Mouse (Mus musculus) heart, embryonic 12.5 days (tissue): ENCODE results near the gene Ldlrad1. TPM values are rescaled to one million over a fixed set of nuclear protein-coding genes. Genes with fewer than 3 reads are reported as not detected.

Source experiments
- ATAC-seq: fragments of 200-750 bp; cut with Nextera tagmentation; 2 replicates; pipeline ENCODE4 v1.8.0; 2017; ENCODE audit warnings: moderate TSS enrichment, moderate library complexity; ENCODE audit not compliant: insufficient number of reproducible peaks, low FRiP score
- H3K27ac ChIP-seq: fragments of 300-500 bp; sonication (generic); 2 replicates; pipeline ENCODE4 v1.5.1; 2016; ENCODE audit warnings: mild to moderate bottlenecking, moderate library complexity; ENCODE audit not compliant: poor library complexity, severe bottlenecking
- H3K27me3 ChIP-seq: fragments of 300-500 bp; sonication (generic); replicated peaks from 2 replicates; pipeline ENCODE4 v1.6.1; 2016; ENCODE audit warnings: mild to moderate bottlenecking, moderate library complexity
- H3K36me3 ChIP-seq: fragments of 300-500 bp; sonication (generic); 2 replicates; pipeline ENCODE4 v1.6.1; 2016; ENCODE audit warnings: mild to moderate bottlenecking, moderate library complexity
- H3K4me1 ChIP-seq: fragments of 300-500 bp; sonication (generic); replicated peaks from 2 replicates; pipeline ENCODE4 v1.6.1; 2016; ENCODE audit warnings: mild to moderate bottlenecking
- H3K4me2 ChIP-seq: fragments of 300-500 bp; sonication (generic); 2 replicates; pipeline ENCODE4 v1.6.1; 2016; ENCODE audit warnings: mild to moderate bottlenecking, moderate library complexity
- H3K4me3 ChIP-seq: fragments of 300-500 bp; sonication (generic); 2 replicates; pipeline ENCODE4 v1.5.1; 2016; ENCODE audit warnings: mild to moderate bottlenecking
- H3K9ac ChIP-seq: fragments of 300-500 bp; sonication (generic); 2 replicates; pipeline ENCODE4 v1.6.1; 2016; ENCODE audit warnings: mild to moderate bottlenecking, moderate library complexity
- H3K9me3 ChIP-seq: fragments of 300-500 bp; sonication (generic); replicated peaks from 2 replicates; pipeline ENCODE4 v1.6.1; 2016; ENCODE audit warnings: mild to moderate bottlenecking, moderate library complexity
- WGBS: fragments of 180-500 bp; shearing (Covaris S2); methylation state at CpG from one replicate; pipeline ENCODE4 v1.1.7; 2016; 5-methylcytosine and 5-hydroxymethylcytosine counted together
- polyA plus RNA-seq: library from polyadenylated mRNA; unstranded; fragments of >200 nt; fragmentation: Nextera tagmentation; extraction: Ambion mirVana; gene quantifications from 2 replicates; pipeline ENCODE4 v1.2.1, GENCODE M21; 2016

Gene Ldlrad1
- polyA plus RNA-seq, 1 experiment from 2014 or later, result not detected

DNA sequence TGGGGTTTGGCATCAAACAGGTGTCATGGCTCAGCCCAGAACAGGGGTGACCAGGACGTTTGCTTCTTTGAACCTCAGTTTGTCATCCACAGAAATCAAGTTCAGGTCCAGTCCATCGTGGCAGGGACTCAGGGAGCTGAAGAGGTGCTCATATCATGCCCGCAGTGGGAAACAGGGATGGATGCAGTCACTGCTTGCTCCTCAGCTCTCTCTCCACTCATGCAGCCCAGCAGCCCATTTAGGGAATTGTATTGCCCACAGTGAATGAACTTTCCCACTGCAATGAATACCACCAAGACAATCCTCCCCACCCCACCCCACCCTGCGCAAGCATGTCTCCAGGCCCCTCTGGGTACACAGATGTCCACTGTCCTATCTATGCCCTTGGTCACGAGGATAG is 3.0 kb downstream of the Ldlrad1 start:
- no peak overlapping the region for H3K4me3 ChIP-seq
- no peak for ATAC-seq
- H3K4me1 ChIP-seq, result peaks cover 11% of the 10 kb centered on the region
- H3K27me3 ChIP-seq, result peaks cover 29% of the 10 kb centered on the region
- peaks cover 9% of the 10 kb centered on the region for H3K36me3 ChIP-seq
- WGBS, result 84% methylated on average over 5 of the region's 5 CpGs
- no peaks in the 10 kb centered on the region for H3K9me3 ChIP-seq
- H3K27ac ChIP-seq, result no peak overlapping the region
- H3K4me2 ChIP-seq, result no peak overlapping the region
- H3K9ac ChIP-seq, result no peak overlapping the region

- 64% methylated on average over 12 of the region's 12 CpGs for WGBS
- Histone ChIP-seq H3K4me1 (peaks cover 16% of the 10 kb centered on the region), H3K4me2 (no peak overlapping the region), H3K9me3 (no peaks in the 10 kb centered on the region), H3K27me3 (peaks cover 34% of the 10 kb centered on the region), H3K36me3 (no peaks in the 10 kb centered on the region), H3K27ac (no peak overlapping the region), H3K4me3 (no peak overlapping the region), H3K9ac (no peak overlapping the region)
- ATAC-seq, result no peak
Observed at GRCm38 (mm10) chr4:107213279-107214011, 4.5 kb downstream of the Ldlrad1 start.

DNA sequence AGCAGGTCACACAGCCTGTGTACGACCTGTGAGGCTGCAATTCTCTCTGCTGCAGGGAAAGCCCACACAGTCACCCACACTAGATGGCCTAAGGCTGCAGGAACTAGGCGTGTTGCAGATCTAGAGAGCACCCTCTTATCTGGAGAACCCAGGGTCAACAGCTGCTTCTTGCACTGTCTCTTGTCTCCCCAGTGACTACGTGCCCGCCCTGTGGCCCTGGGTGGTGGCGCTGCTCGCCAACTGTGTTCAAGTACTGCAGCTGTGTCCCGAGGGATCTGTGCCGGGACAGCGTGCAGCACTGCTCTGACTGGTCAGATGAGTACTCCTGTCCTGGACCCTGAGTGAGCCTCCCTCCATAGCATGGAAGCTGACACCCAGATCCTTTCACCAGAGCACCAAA is 8.6 kb downstream of the Ldlrad1 start:
- H3K4me2 ChIP-seq, result no peak overlapping the region
- no peak overlapping the region for H3K4me3 ChIP-seq
- H3K27ac ChIP-seq, result no peak overlapping the region
- no peak overlapping the region for H3K9ac ChIP-seq
- H3K27me3 ChIP-seq, result peaks cover 32% of the 10 kb centered on the region
- no peaks in the 10 kb centered on the region for H3K9me3 ChIP-seq
- ATAC-seq, result no peak; the same call in 1 of the 2 replicates
- no peaks in the 10 kb centered on the region for H3K36me3 ChIP-seq
- WGBS, result 48% methylated on average over 9 of the region's 9 CpGs
- 0 out of 2 replicates have a peak, but pooled peaks cover 5% of the 10 kb centered on the region for H3K4me1 ChIP-seq

- Histone ChIP-seq H3K4me1 (0 out of 2 replicates have a peak, but pooled peaks cover 5% of the 10 kb centered on the region), H3K9ac (no peak overlapping the region), H3K4me3 (no peak overlapping the region), H3K36me3 (no peaks in the 10 kb centered on the region), H3K4me2 (no peak overlapping the region), H3K27ac (no peak overlapping the region), H3K9me3 (no peaks in the 10 kb centered on the region), H3K27me3 (peaks cover 15% of the 10 kb centered on the region; the same call in 1 of the 2 replicates)
- no peak for ATAC-seq
- WGBS, result 90% methylated on average over 5 of the region's 5 CpGs
Observed at GRCm38 (mm10) chr4:107221524-107221923, 12.5 kb downstream of the Ldlrad1 start.

GRCm38 (mm10) chr4:107223225-107224204 is 14.5 kb downstream of the Ldlrad1 start:
- peaks cover 16% of the 10 kb centered on the region; the same call in 1 of the 2 replicates for H3K27me3 ChIP-seq
- H3K27ac ChIP-seq, result no peak overlapping the region
- 76% methylated on average over 11 of the region's 11 CpGs for WGBS
- H3K9ac ChIP-seq, result no peak overlapping the region
- no peaks in the 10 kb centered on the region for H3K36me3 ChIP-seq
- H3K4me3 ChIP-seq, result no peak overlapping the region
- no peaks in the 10 kb centered on the region for H3K4me1 ChIP-seq
- no peaks in the 10 kb centered on the region for H3K9me3 ChIP-seq
- peak; percentile 61; the same call in 1 of the 2 replicates for ATAC-seq
- H3K4me2 ChIP-seq, result no peak overlapping the region

GRCm38 (mm10) chr4:107226313-107226712 is 17.3 kb downstream of the Ldlrad1 start:
- H3K9me3 ChIP-seq, result no peaks in the 10 kb centered on the region
- ATAC-seq, result no peak
- H3K9ac ChIP-seq, result no peak overlapping the region
- 83% methylated on average over 2 of the region's 2 CpGs for WGBS
- H3K27ac ChIP-seq, result no peak overlapping the region
- H3K4me1 ChIP-seq, result no peaks in the 10 kb centered on the region
- H3K27me3 ChIP-seq, result peaks cover 22% of the 10 kb centered on the region
- peaks cover 2% of the 10 kb centered on the region; the same call in 1 of the 2 replicates for H3K36me3 ChIP-seq
- H3K4me3 ChIP-seq, result no peak overlapping the region
- no peak overlapping the region for H3K4me2 ChIP-seq

DNA sequence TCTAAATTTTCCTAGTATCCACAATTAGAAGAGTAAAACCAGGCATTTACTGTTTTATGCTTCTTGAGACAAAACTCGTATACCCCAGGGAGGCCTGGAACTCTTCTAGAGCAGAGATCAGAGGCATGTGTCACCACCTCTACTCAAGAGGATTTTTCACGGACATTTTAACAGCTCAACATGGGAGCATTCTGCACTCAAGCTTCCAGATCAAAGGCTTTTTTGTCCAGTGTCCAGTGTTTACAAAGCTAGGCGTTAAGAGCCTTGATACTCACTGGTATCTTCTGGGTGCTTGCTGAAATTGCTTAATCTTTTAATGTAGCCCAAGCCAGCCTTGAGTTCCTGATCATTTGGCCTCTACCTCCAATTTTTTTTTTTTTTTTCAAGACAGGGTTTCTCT is 23.2 kb downstream of the Ldlrad1 start:
- no peak overlapping the region for H3K9ac ChIP-seq

DNA sequence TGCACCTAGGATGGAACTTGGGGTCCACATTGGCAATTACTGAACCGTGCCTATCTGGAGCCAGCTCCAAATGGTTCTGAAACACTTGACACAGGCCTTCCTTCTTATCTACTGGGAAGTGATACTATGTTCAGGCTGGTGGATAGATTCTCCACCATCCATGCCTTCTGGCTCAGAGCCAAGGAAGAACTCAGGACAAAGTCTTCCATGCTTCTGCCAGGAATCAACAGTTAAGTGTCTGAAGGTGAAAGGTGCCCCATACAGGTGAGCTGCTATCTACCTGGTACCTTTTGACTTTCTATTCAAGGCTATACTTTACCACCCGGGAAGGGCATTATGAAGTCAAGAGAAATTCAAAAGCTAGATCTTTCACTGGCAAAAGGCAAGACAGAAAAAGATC is 29.3 kb downstream of the Ldlrad1 start:
- Histone ChIP-seq H3K27ac (no peak overlapping the region), H3K36me3 (peaks cover 84% of the 10 kb centered on the region), H3K4me2 (no peak overlapping the region), H3K4me1 (0 out of 2 replicates have a peak, but pooled peaks cover 3% of the 10 kb centered on the region), H3K9ac (no peak overlapping the region), H3K9me3 (no peaks in the 10 kb centered on the region), H3K4me3 (no peak overlapping the region), H3K27me3 (0 out of 2 replicates have a peak, but pooled peaks cover 3% of the 10 kb centered on the region)
- 78% methylated on average over 2 of the region's 2 CpGs for WGBS
- ATAC-seq, result no peak

More for the DNA sequence above, 23.2 kb downstream of the Ldlrad1 start:
- Histone ChIP-seq H3K4me3 (no peak overlapping the region), H3K36me3 (peaks cover 40% of the 10 kb centered on the region), H3K4me1 (no peaks in the 10 kb centered on the region), H3K27ac (no peak overlapping the region), H3K9me3 (no peaks in the 10 kb centered on the region), H3K4me2 (no peak overlapping the region), H3K27me3 (peaks cover 19% of the 10 kb centered on the region)
- ATAC-seq, result no peak
- WGBS, result 24% methylated on average over 3 of the region's 3 CpGs

GRCm38 (mm10) chr4:107240196-107240595 is 31.2 kb downstream of the Ldlrad1 start:
- Histone ChIP-seq H3K4me2 (no peak overlapping the region), H3K4me3 (no peak overlapping the region), H3K9ac (no peak overlapping the region), H3K36me3 (peaks cover 69% of the 10 kb centered on the region), H3K27me3 (no peaks in the 10 kb centered on the region), H3K9me3 (no peaks in the 10 kb centered on the region), H3K4me1 (peaks cover 16% of the 10 kb centered on the region), H3K27ac (no peak overlapping the region)
- no peak for ATAC-seq
- WGBS, result 94% methylated on average over 6 of the region's 6 CpGs

- H3K36me3 ChIP-seq, result peaks cover 45% of the 10 kb centered on the region
- H3K27ac ChIP-seq, result peak overlapping the region; percentile 11
- no peak overlapping the region for H3K9ac ChIP-seq
- H3K4me3 ChIP-seq, result no peak overlapping the region
- WGBS, result 59% methylated on average over 6 of the region's 6 CpGs
- ATAC-seq, result no peak
- H3K27me3 ChIP-seq, result no peaks in the 10 kb centered on the region
- no peak overlapping the region; the same call in 1 of the 2 replicates for H3K4me2 ChIP-seq
- no peaks in the 10 kb centered on the region for H3K9me3 ChIP-seq
- peaks cover 37% of the 10 kb centered on the region for H3K4me1 ChIP-seq
Observed at GRCm38 (mm10) chr4:107243365-107244333, 34.7 kb downstream of the Ldlrad1 start.
